Mouse (Mus musculus) cerebral cortex, adult 2 months (tissue): ENCODE measurements around the gene Rpp38.

ENCODE experiments used
- WGBS: fragments of 180-500 bp; shearing (Covaris S2); methylation state at CpG from one replicate; pipeline ENCODE4 v1.1.7; 2018; 5-methylcytosine and 5-hydroxymethylcytosine counted together

Gene Rpp38

GRCm38 (mm10) chr2:3285181-3285530, 47.3 kb downstream of the Rpp38 start:
- 1% methylated on average over 6 of the region's 6 CpGs for WGBS

GRCm38 (mm10) chr2:3284473-3285180, 47.8 kb downstream of the Rpp38 start:
- WGBS = under 1% methylated on average over 59 of the region's 60 CpGs

GRCm38 (mm10) chr2:3283602-3284472, 48.6 kb downstream of the Rpp38 start, which contains the start of gene Nmt2:
Gene Nmt2, plus strand, starts transcription at chr2:3284212.
- under 1% methylated on average over 88 of the region's 88 CpGs for WGBS

- 13% methylated on average over 12 of the region's 12 CpGs for WGBS
These were observed 49.4 kb downstream of the Rpp38 start for GRCm38 (mm10) chr2:3282866-3283601.

- 64% methylated on average over 4 of the region's 4 CpGs for WGBS
These were observed 51.1 kb downstream of the Rpp38 start for GRCm38 (mm10) chr2:3281311-3281710.
